Mouse (Mus musculus): Measurements from ENCODE around the gene Gm44503. TPM values are rescaled to one million over a fixed set of nuclear protein-coding genes. Genes with fewer than 3 reads are reported as not detected.

Gm44503 gene
- polyA plus RNA-seq, 1 experiment from 2014 or later = not detected

GRCm38 (mm10) chr9:72968349-72969061 lies 9.9 kb downstream of the Gm44503 start:
- Histone ChIP-seq H3K4me1 (ENCODE audit: control insufficient read depth, insufficient read depth, low read depth, low read length) (no peaks in the 10 kb centered on the region), H3K4me3 (ENCODE audit: low read length) (no peak overlapping the region), H3K9me3 (ENCODE audit: control insufficient read depth, low read length) (no peaks in the 10 kb centered on the region), H3K4me2 (ENCODE audit: low read length) (no peak overlapping the region), H3K27me3 (replicated peaks; ENCODE audit: control insufficient read depth, insufficient read depth, low read length) (no peaks in the 10 kb centered on the region), H3K9ac (ENCODE audit: low read depth, low read length) (no peak overlapping the region), H3K27ac (ENCODE audit: low read depth, low read length) (peak overlapping the region; percentile 13; the same call in 1 of the 2 replicates), H3K36me3 (ENCODE audit: control insufficient read depth, insufficient read depth, low read length) (no peaks in the 10 kb centered on the region)
- WGBS = 28% methylated on average over 11 of the region's 11 CpGs
- ATAC-seq = peak; percentile 76

GRCm38 (mm10) chr9:72969874-72970273 lies 11.2 kb downstream of the Gm44503 start:
- no peaks in the 10 kb centered on the region for H3K36me3 ChIP-seq (ENCODE audit: control insufficient read depth, insufficient read depth, low read length)
- ATAC-seq = no peak

GRCm38 (mm10) chr9:72972435-72972834 lies 13.8 kb downstream of the Gm44503 start:
- no peak overlapping the region for H3K9ac ChIP-seq (ENCODE audit: low read depth, low read length)
- no peaks in the 10 kb centered on the region for H3K27me3 ChIP-seq (replicated peaks; ENCODE audit: control insufficient read depth, insufficient read depth, low read length)
- 87% methylated on average over 5 of the region's 5 CpGs for WGBS
- H3K4me2 ChIP-seq (ENCODE audit: low read length) = no peak overlapping the region
- no peaks in the 10 kb centered on the region for H3K9me3 ChIP-seq (ENCODE audit: control insufficient read depth, low read length)
- no peak overlapping the region for H3K27ac ChIP-seq (ENCODE audit: low read depth, low read length)
- no peak for ATAC-seq
- H3K4me1 ChIP-seq (ENCODE audit: control insufficient read depth, insufficient read depth, low read depth, low read length) = no peaks in the 10 kb centered on the region
- H3K36me3 ChIP-seq (ENCODE audit: control insufficient read depth, insufficient read depth, low read length) = no peaks in the 10 kb centered on the region
- H3K4me3 ChIP-seq (ENCODE audit: low read length) = no peak overlapping the region

More at GRCm38 (mm10) chr9:72969874-72970273, 11.2 kb downstream of the Gm44503 start:
- Histone ChIP-seq H3K9ac (ENCODE audit: low read depth, low read length) (no peak overlapping the region), H3K27ac (ENCODE audit: low read depth, low read length) (no peak overlapping the region), H3K4me1 (ENCODE audit: control insufficient read depth, insufficient read depth, low read depth, low read length) (no peaks in the 10 kb centered on the region), H3K9me3 (ENCODE audit: control insufficient read depth, low read length) (no peaks in the 10 kb centered on the region), H3K4me2 (ENCODE audit: low read length) (no peak overlapping the region), H3K4me3 (ENCODE audit: low read length) (no peak overlapping the region), H3K27me3 (replicated peaks; ENCODE audit: control insufficient read depth, insufficient read depth, low read length) (no peaks in the 10 kb centered on the region)
- 75% methylated on average over 7 of the region's 7 CpGs for WGBS

- no peaks in the 10 kb centered on the region for H3K4me1 ChIP-seq (ENCODE audit: control insufficient read depth, insufficient read depth, low read depth, low read length)
- H3K9ac ChIP-seq (ENCODE audit: low read depth, low read length) = no peak overlapping the region
- H3K4me3 ChIP-seq (ENCODE audit: low read length) = no peak overlapping the region
- no peak overlapping the region for H3K27ac ChIP-seq (ENCODE audit: low read depth, low read length)
- no peak overlapping the region for H3K4me2 ChIP-seq (ENCODE audit: low read length)
- H3K36me3 ChIP-seq (ENCODE audit: control insufficient read depth, insufficient read depth, low read length) = no peaks in the 10 kb centered on the region
- no peaks in the 10 kb centered on the region for H3K9me3 ChIP-seq (ENCODE audit: control insufficient read depth, low read length)
- H3K27me3 ChIP-seq (replicated peaks; ENCODE audit: control insufficient read depth, insufficient read depth, low read length) = no peaks in the 10 kb centered on the region
- no peak for ATAC-seq
Measured at GRCm38 (mm10) chr9:72972984-72973383, 14.3 kb downstream of the Gm44503 start.

GRCm38 (mm10) chr9:72974734-72975133 lies 16.1 kb downstream of the Gm44503 start:
- H3K4me2 ChIP-seq (ENCODE audit: low read length) = no peak overlapping the region
- no peaks in the 10 kb centered on the region for H3K27me3 ChIP-seq (replicated peaks; ENCODE audit: control insufficient read depth, insufficient read depth, low read length)
- H3K36me3 ChIP-seq (ENCODE audit: control insufficient read depth, insufficient read depth, low read length) = no peaks in the 10 kb centered on the region
- H3K9me3 ChIP-seq (ENCODE audit: control insufficient read depth, low read length) = no peaks in the 10 kb centered on the region
- H3K4me1 ChIP-seq (ENCODE audit: control insufficient read depth, insufficient read depth, low read depth, low read length) = no peaks in the 10 kb centered on the region
- no peak overlapping the region for H3K27ac ChIP-seq (ENCODE audit: low read depth, low read length)
- H3K4me3 ChIP-seq (ENCODE audit: low read length) = no peak overlapping the region
- ATAC-seq = no peak
- 96% methylated on average over 5 of the region's 5 CpGs for WGBS
- H3K9ac ChIP-seq (ENCODE audit: low read depth, low read length) = no peak overlapping the region

GRCm38 (mm10) chr9:72975242-72975641 lies 16.6 kb downstream of the Gm44503 start:
- Histone ChIP-seq H3K9me3 (ENCODE audit: control insufficient read depth, low read length) (no peaks in the 10 kb centered on the region), H3K27ac (ENCODE audit: low read depth, low read length) (no peak overlapping the region), H3K9ac (ENCODE audit: low read depth, low read length) (no peak overlapping the region), H3K27me3 (replicated peaks; ENCODE audit: control insufficient read depth, insufficient read depth, low read length) (no peaks in the 10 kb centered on the region), H3K36me3 (ENCODE audit: control insufficient read depth, insufficient read depth, low read length) (no peaks in the 10 kb centered on the region), H3K4me3 (ENCODE audit: low read length) (no peak overlapping the region), H3K4me1 (ENCODE audit: control insufficient read depth, insufficient read depth, low read depth, low read length) (no peaks in the 10 kb centered on the region), H3K4me2 (ENCODE audit: low read length) (no peak overlapping the region)
- no peak for ATAC-seq
- 95% methylated on average over 1 of the region's 1 CpGs for WGBS

- Histone ChIP-seq H3K36me3 (ENCODE audit: control insufficient read depth, insufficient read depth, low read length) (no peaks in the 10 kb centered on the region), H3K9ac (ENCODE audit: low read depth, low read length) (no peak overlapping the region), H3K4me1 (ENCODE audit: control insufficient read depth, insufficient read depth, low read depth, low read length) (peaks cover 17% of the 10 kb centered on the region), H3K4me3 (ENCODE audit: low read length) (no peak overlapping the region), H3K27ac (ENCODE audit: low read depth, low read length) (no peak overlapping the region), H3K9me3 (ENCODE audit: control insufficient read depth, low read length) (no peaks in the 10 kb centered on the region), H3K27me3 (replicated peaks; ENCODE audit: control insufficient read depth, insufficient read depth, low read length) (no peaks in the 10 kb centered on the region), H3K4me2 (ENCODE audit: low read length) (no peak overlapping the region)
- no peak for ATAC-seq
- 69% methylated on average over 2 of the region's 2 CpGs for WGBS
Measured at GRCm38 (mm10) chr9:72983066-72983465, 24.4 kb downstream of the Gm44503 start.

- under 1% methylated on average over 70 of the region's 88 CpGs for WGBS
- H3K9me3 ChIP-seq (ENCODE audit: control insufficient read depth, low read length) = no peaks in the 10 kb centered on the region
- H3K9ac ChIP-seq (ENCODE audit: low read depth, low read length) = peak within 1 kb of the TSS; percentile 91
- H3K27me3 ChIP-seq (replicated peaks; ENCODE audit: control insufficient read depth, insufficient read depth, low read length) = no peaks in the 10 kb centered on the region
- H3K4me2 ChIP-seq (ENCODE audit: low read length) = peak within 1 kb of the TSS; percentile 88
- peaks cover 17% of the 10 kb centered on the region for H3K4me1 ChIP-seq (ENCODE audit: control insufficient read depth, insufficient read depth, low read depth, low read length)
- peak within 1 kb of the TSS; percentile 98 for H3K4me3 ChIP-seq (ENCODE audit: low read length)
- peak; percentile 100 for ATAC-seq
- H3K36me3 ChIP-seq (ENCODE audit: control insufficient read depth, insufficient read depth, low read length) = no peaks in the 10 kb centered on the region
- H3K27ac ChIP-seq (ENCODE audit: low read depth, low read length) = peak within 1 kb of the TSS; percentile 91
Measured at GRCm38 (mm10) chr9:72985250-72986220, 26.9 kb downstream of the Gm44503 start, which contains the start of the genes Ccpg1os and Ccpg1. Gene Ccpg1os (minus strand): TSS chr9:72985382. Gene Ccpg1 (plus strand): TSS chr9:72985429.

- Histone ChIP-seq H3K27ac (ENCODE audit: low read depth, low read length) (no peak overlapping the region), H3K4me1 (ENCODE audit: control insufficient read depth, insufficient read depth, low read depth, low read length) (peaks cover 17% of the 10 kb centered on the region), H3K4me2 (ENCODE audit: low read length) (no peak overlapping the region), H3K27me3 (replicated peaks; ENCODE audit: control insufficient read depth, insufficient read depth, low read length) (no peaks in the 10 kb centered on the region), H3K36me3 (ENCODE audit: control insufficient read depth, insufficient read depth, low read length) (no peaks in the 10 kb centered on the region), H3K4me3 (ENCODE audit: low read length) (no peak overlapping the region), H3K9me3 (ENCODE audit: control insufficient read depth, low read length) (no peaks in the 10 kb centered on the region), H3K9ac (ENCODE audit: low read depth, low read length) (no peak overlapping the region)
- WGBS = 73% methylated on average over 3 of the region's 3 CpGs
- ATAC-seq = no peak
Measured at GRCm38 (mm10) chr9:72987703-72988102, 29.1 kb downstream of the Gm44503 start.
